Mouse (Mus musculus): ENCODE results near the gene Fbxl13.

DNA sequence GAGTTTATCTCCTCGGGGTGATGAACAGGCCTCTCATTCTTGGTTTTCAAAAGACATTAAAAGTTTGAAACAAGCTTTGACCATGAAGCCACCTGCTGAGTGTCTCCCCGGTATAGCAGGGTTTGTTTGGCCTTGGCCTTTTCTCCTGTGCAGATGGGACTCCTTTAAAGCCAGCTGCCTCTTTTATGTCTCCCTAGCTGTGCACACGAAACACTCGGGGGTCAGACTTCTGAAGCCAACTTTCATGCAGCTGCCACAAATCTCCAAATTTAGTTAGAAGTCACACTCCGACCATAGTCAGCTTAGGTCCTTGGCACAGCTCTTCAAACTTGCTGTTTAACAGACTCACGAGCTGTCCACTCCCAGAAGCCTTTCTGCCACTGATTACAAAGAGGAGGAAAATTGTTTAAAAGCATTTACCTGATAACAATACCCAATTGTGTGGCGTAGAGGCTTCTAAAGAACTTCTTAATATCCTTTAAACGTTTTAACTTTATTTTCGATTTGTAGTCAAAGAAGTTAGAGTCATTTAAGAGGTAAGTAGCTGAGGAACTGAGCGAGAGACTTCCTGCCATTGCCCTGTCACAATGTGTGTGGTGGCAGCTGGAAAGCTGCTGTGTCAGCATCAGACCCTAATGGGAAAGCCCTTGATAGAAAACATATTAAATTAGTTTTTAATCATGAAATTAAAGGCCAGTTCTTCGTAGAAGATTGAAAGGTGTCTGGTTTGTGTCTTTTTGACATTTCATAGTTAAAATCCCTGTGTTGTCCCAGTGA, 162.8 kb downstream of the Fbxl13 start:
- TF ChIP-seq CTCF (IDR thresholded peaks at IDR 0.05 in 2 of 3, conservative IDR thresholded peaks at IDR 0.05 in 1 of 3; ENCODE audit: control insufficient read depth in 1 of 3, insufficient read depth in 1 of 3, low read depth in 2 of 3, low read length in 3 of 3, poor library complexity in 1 of 3, severe bottlenecking in 1 of 3) (no peak), SIN3A (IDR thresholded peaks at IDR 0.05; ENCODE audit: low read length) (no peak), TBP (IDR thresholded peaks at IDR 0.05; ENCODE audit: low read depth, low read length) (no peak), POLR2A (IDR thresholded peaks at IDR 0.05; ENCODE audit: control insufficient read depth in 1 of 2, insufficient read depth in 1 of 2, low read depth in 1 of 2, low read length in 2 of 2, poor library complexity in 1 of 2) (no peak), POLR2AphosphoS5 (IDR thresholded peaks at IDR 0.05; ENCODE audit: borderline replicate concordance, low read depth, low read length) (no peak), ZKSCAN1 (IDR thresholded peaks at IDR 0.05; ENCODE audit: low read depth, low read length) (no peak), TCF12 (IDR thresholded peaks at IDR 0.05; ENCODE audit: low read depth, low read length) (no peak), NRF1 (IDR thresholded peaks at IDR 0.05; ENCODE audit: insufficient read depth, low read depth, low read length, poor library complexity, severe bottlenecking) (no peak), ZNF384 (IDR thresholded peaks at IDR 0.05; ENCODE audit: low read depth, low read length) (no peak), ZMIZ1 (IDR thresholded peaks at IDR 0.05; ENCODE audit: low read depth, low read length) (no peak)
